ENCODE assay signal across 9 mouse cellular contexts in the genomic region with DNA sequence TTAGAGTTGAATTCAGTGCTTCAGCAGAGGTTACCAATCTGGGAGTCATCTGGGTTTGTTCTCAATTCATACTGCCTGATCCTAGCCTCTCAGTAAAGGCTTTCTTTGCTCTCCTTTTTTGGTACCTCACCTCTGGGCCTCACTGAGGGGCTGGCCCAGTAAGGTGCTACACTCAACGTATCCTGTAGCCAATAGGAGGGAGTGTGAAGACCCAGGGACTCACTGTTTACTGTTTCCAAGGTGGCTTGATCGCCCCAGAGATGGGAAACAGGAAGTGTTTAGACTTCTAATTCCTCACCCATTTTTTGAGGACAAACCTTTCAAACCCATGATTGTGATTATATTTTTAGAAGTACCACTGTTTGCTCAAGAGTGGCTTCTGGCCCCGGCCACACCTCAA. TPM values are rescaled to one million over a fixed set of nuclear protein-coding genes. Genes with fewer than 3 reads are reported as not detected.
A peak's percentile ranks its signal among the peaks of the same experiment; 100 is the strongest.
DNase-seq lines count a peak whose midpoint lies in the region; ATAC-seq and TF ChIP-seq lines count a peak whose summit lies in the region.
"Had no signal": no experiment of that assay in that cellular context is flagged by ENCODE, and none has a peak within 500 bp of the region (broad histone marks: within the 10 kb centered on the region; RNA-seq: fewer than 3 reads in every experiment).

No protein-coding gene starts in this region.

- H3K27me3 ChIP-seq in forebrain, embryonic 10.5 days (ENCODE audit: poor library complexity, severe bottlenecking): no peaks in the 10 kb centered on the region
- no peaks in the 10 kb centered on the region for H3K27me3 ChIP-seq in forebrain, embryonic 12.5 days
- H3K27me3 ChIP-seq in liver, embryonic 11.5 days (replicated peaks; ENCODE audit: control insufficient read depth, insufficient read depth, low read length): no peaks in the 10 kb centered on the region
- H3K27me3 ChIP-seq in stomach, embryonic 15.5 days (replicated peaks): no peaks in the 10 kb centered on the region
- H3K27me3 ChIP-seq in cerebellum, adult 2 months (ENCODE audit: control insufficient read depth, insufficient read depth, low read length): no peaks in the 10 kb centered on the region
- H3K27me3 ChIP-seq: neural tube, embryonic 12.5 days had no signal

- peaks cover 24% of the 10 kb centered on the region for H3K4me1 ChIP-seq in forebrain, embryonic 10.5 days
- H3K4me1 ChIP-seq in forebrain, embryonic 12.5 days: peaks cover 18% of the 10 kb centered on the region
- H3K4me1 ChIP-seq in liver, embryonic 11.5 days (replicated peaks; ENCODE audit: control insufficient read depth, insufficient read depth, low read length): peaks cover 31% of the 10 kb centered on the region
- H3K4me1 ChIP-seq in stomach, embryonic 15.5 days: peaks cover 8% of the 10 kb centered on the region; the same call in 1 of the 2 replicates
- H3K4me1 ChIP-seq in cerebellum, adult 2 months (ENCODE audit: control insufficient read depth, insufficient read depth, low read length): peaks cover 10% of the 10 kb centered on the region

- H3K9me3 ChIP-seq in forebrain, embryonic 10.5 days: no peaks in the 10 kb centered on the region
- no peaks in the 10 kb centered on the region for H3K9me3 ChIP-seq in forebrain, embryonic 12.5 days
- no peaks in the 10 kb centered on the region for H3K9me3 ChIP-seq in liver, embryonic 11.5 days (ENCODE audit: control insufficient read depth, low read length)
- H3K9me3 ChIP-seq in stomach, embryonic 15.5 days: no peaks in the 10 kb centered on the region
- H3K9me3 ChIP-seq: neural tube, embryonic 12.5 days had no signal

- TF ChIP-seq POLR2A in cerebellum, adult 2 months (IDR thresholded peaks at IDR 0.05; ENCODE audit: borderline replicate concordance, insufficient read depth, low read length): no peak

- DNase-seq in forebrain, embryonic 10.5 days (ENCODE audit: extremely low spot score, low spot score): no peak
- no peak for DNase-seq in layer of hippocampus, adult 2 months (ENCODE audit: low spot score in 2 of 2)
- no peak for DNase-seq in layer of hippocampus, adult 9-11 months
- DNase-seq in liver, embryonic 11.5 days (ENCODE audit: low spot score): no peak
- DNase-seq in cerebellum, adult 2 months: no peak
- DNase-seq in testis, postnatal 14 days (ENCODE audit: low spot score): no peak

- ATAC-seq in forebrain, embryonic 12.5 days (ENCODE audit: low FRiP score): no peak
- peak; percentile 61 for ATAC-seq in liver, embryonic 11.5 days (replicated peaks; ENCODE audit: low FRiP score)
- ATAC-seq in stomach, embryonic 15.5 days (ENCODE audit: insufficient read depth, low FRiP score, low read depth): peak; percentile 71; the same call in 1 of the 2 replicates

- no peak overlapping the region for H3K4me2 ChIP-seq in forebrain, embryonic 12.5 days
- H3K4me2 ChIP-seq in liver, embryonic 11.5 days: peak overlapping the region; percentile 59
- H3K4me2 ChIP-seq in stomach, embryonic 15.5 days: no peak overlapping the region
- H3K4me2 ChIP-seq: neural tube, embryonic 12.5 days had no signal

- no peak overlapping the region for H3K4me3 ChIP-seq in forebrain, embryonic 10.5 days
- H3K4me3 ChIP-seq in forebrain, embryonic 12.5 days (replicated peaks): no peak overlapping the region
- no peak overlapping the region for H3K4me3 ChIP-seq in layer of hippocampus, adult 2 months
- H3K4me3 ChIP-seq in liver, embryonic 11.5 days (ENCODE audit: low read depth, low read length): no peak overlapping the region
- H3K4me3 ChIP-seq in stomach, embryonic 15.5 days (replicated peaks): no peak overlapping the region
- no peak overlapping the region for H3K4me3 ChIP-seq in cerebellum, adult 2 months (replicated peaks; ENCODE audit: insufficient read depth, low read depth, low read length)
- H3K4me3 ChIP-seq: neural tube, embryonic 12.5 days had no signal

- no peak overlapping the region for H3K9ac ChIP-seq in forebrain, embryonic 12.5 days
- H3K9ac ChIP-seq in liver, embryonic 11.5 days (ENCODE audit: low read depth, low read length): peak overlapping the region; percentile 64
- H3K9ac ChIP-seq in stomach, embryonic 15.5 days: no peak overlapping the region
- H3K9ac ChIP-seq: neural tube, embryonic 12.5 days had no signal

- H3K36me3 ChIP-seq in forebrain, embryonic 10.5 days (replicated peaks): no peaks in the 10 kb centered on the region
- no peaks in the 10 kb centered on the region for H3K36me3 ChIP-seq in forebrain, embryonic 12.5 days (replicated peaks)
- no peaks in the 10 kb centered on the region for H3K36me3 ChIP-seq in liver, embryonic 11.5 days (ENCODE audit: control insufficient read depth, insufficient read depth, low read length)
- H3K36me3 ChIP-seq in stomach, embryonic 15.5 days: no peaks in the 10 kb centered on the region
- H3K36me3 ChIP-seq: neural tube, embryonic 12.5 days had no signal

- no peak for TF ChIP-seq CTCF in layer of hippocampus, adult 2 months (conservative IDR thresholded peaks at IDR 0.05)
- no peak for TF ChIP-seq CTCF in cerebellum, adult 2 months (IDR thresholded peaks at IDR 0.05; ENCODE audit: borderline replicate concordance, insufficient read depth, low read depth, low read length)

- 64% methylated on average over 3 of the region's 3 CpGs for WGBS in forebrain, embryonic 10.5 days
- 59% methylated on average over 3 of the region's 3 CpGs for WGBS in forebrain, embryonic 12.5 days
- 43% methylated on average over 3 of the region's 3 CpGs for WGBS in liver, embryonic 11.5 days
- WGBS in stomach, embryonic 15.5 days: 46% methylated on average over 3 of the region's 3 CpGs
- WGBS in cerebellum, adult 2 months: 81% methylated on average over 3 of the region's 3 CpGs

- H3K27ac ChIP-seq in forebrain, embryonic 10.5 days: peak overlapping the region; percentile 59
- H3K27ac ChIP-seq in forebrain, embryonic 12.5 days: no peak overlapping the region
- peak overlapping the region; percentile 72 for H3K27ac ChIP-seq in layer of hippocampus, adult 2 months
- H3K27ac ChIP-seq in liver, embryonic 11.5 days (ENCODE audit: low read depth, low read length): peak overlapping the region; percentile 99
- H3K27ac ChIP-seq in stomach, embryonic 15.5 days: peak overlapping the region; percentile 59
- H3K27ac ChIP-seq in cerebellum, adult 2 months (ENCODE audit: insufficient read depth, low read length): no peak overlapping the region; the same call in 1 of the 2 replicates
- H3K27ac ChIP-seq: neural tube, embryonic 12.5 days had no signal

RNA-seq across cellular contexts. Expression of a gene that starts 48.7 kb away (rescaled TPM):
- 17.0 and 18.5 TPM in 2 replicates for polyA plus RNA-seq in forebrain, embryonic 10.5 days (2016; fragmentation: Nextera tagmentation; extraction: Ambion mirVana)
- polyA plus RNA-seq in forebrain, embryonic 12.5 days (2016; fragmentation: Nextera tagmentation; extraction: Ambion mirVana): 19.2 and 20.0 TPM in 2 replicates
- 10 to 100 TPM; 64.1 to 76.0 TPM for total RNA-seq in layer of hippocampus, adult 2 months (2021)
- 18.6 and 21.0 TPM in 2 replicates for polyA plus RNA-seq in liver, embryonic 11.5 days (2014; fragmentation: Nextera tagmentation; extraction: Ambion mirVana)
- 18.0 and 19.1 TPM in 2 replicates for polyA plus RNA-seq in stomach, embryonic 15.5 days (2015; fragmentation: Nextera tagmentation; extraction: Ambion mirVana)
- polyA plus RNA-seq in cerebellum, adult 2 months (2012; rRNA removed): 59.7 and 61.4 TPM in 2 replicates

RNA-seq across cellular contexts. Expression of a gene that starts 56.5 kb away (rescaled TPM):
- polyA plus RNA-seq in forebrain, embryonic 10.5 days (2016; fragmentation: Nextera tagmentation; extraction: Ambion mirVana): 5.0 and 5.7 TPM in 2 replicates
- 11.4 and 13.3 TPM in 2 replicates for polyA plus RNA-seq in forebrain, embryonic 12.5 days (2016; fragmentation: Nextera tagmentation; extraction: Ambion mirVana)
- 10 to 100 TPM; 32.8 to 34.6 TPM for total RNA-seq in layer of hippocampus, adult 2 months (2021)
- 2.2 and 3.3 TPM in 2 replicates for polyA plus RNA-seq in liver, embryonic 11.5 days (2014; fragmentation: Nextera tagmentation; extraction: Ambion mirVana)
- polyA plus RNA-seq in stomach, embryonic 15.5 days (2015; fragmentation: Nextera tagmentation; extraction: Ambion mirVana): 5.7 and 6.1 TPM in 2 replicates
- polyA plus RNA-seq in cerebellum, adult 2 months (2012; rRNA removed): 25.7 and 29.5 TPM in 2 replicates

Comparison
In these comparisons a context has a peak if more than half of its experiments do, and no peak if none do; other contexts are left out.
1. H3K27ac ChIP-seq: peak in forebrain, embryonic 10.5 days (single experiment), layer of hippocampus, adult 2 months (single experiment), liver, embryonic 11.5 days (single experiment) and stomach, embryonic 15.5 days (single experiment); none in forebrain, embryonic 12.5 days (single experiment) and cerebellum, adult 2 months (single experiment).